Mouse (Mus musculus) CH12.LX (cell line): Measurements from ENCODE around the gene Plch1. TPM values are rescaled to one million over a fixed set of nuclear protein-coding genes. Genes with fewer than 3 reads are reported as not detected.

Source experiments
- DNase-seq: peaks from one replicate; pipeline ENCODE4 v3.0.0-alpha.2; 2013; ENCODE audit errors: extremely low read depth
- H3K27ac ChIP-seq: 2 replicates; pipeline ENCODE4 v1.5.1; 2012; ENCODE audit warnings: low read depth, mild to moderate bottlenecking, control low read depth, moderate library complexity; ENCODE audit not compliant: insufficient read depth
- H3K27me3 ChIP-seq: replicated peaks from 2 replicates; pipeline ENCODE3; 2012; ENCODE audit warnings: inconsistent platforms
- H3K36me3 ChIP-seq, 2 experiments: replicated peaks in 1 of 2; 2 replicates each; pipeline versions ENCODE3 to v1.6.1; 2012; ENCODE audit warnings: inconsistent platforms in 1 of 2, low read length in 1 of 2, mild to moderate bottlenecking in 1 of 2, mixed read lengths in 1 of 2, moderate library complexity in 1 of 2; ENCODE audit not compliant: control insufficient read depth in 1 of 2, insufficient read depth in 1 of 2
- H3K4me1 ChIP-seq, 2 experiments: 2 replicates each; pipeline ENCODE4 v1.6.1; 2012; ENCODE audit warnings: inconsistent platforms in 1 of 2, moderate library complexity in 1 of 2; ENCODE audit not compliant: insufficient read depth in 2 of 2, control insufficient read depth in 1 of 2
- H3K4me2 ChIP-seq: 2 replicates; pipeline ENCODE4 v1.6.1; 2012; ENCODE audit warnings: low read depth, mild to moderate bottlenecking, control low read depth; ENCODE audit not compliant: poor library complexity, insufficient read depth, severe bottlenecking
- H3K4me3 ChIP-seq, 3 experiments: fragments of 150-350 bp in 1 of 3; sonication (generic) in 1 of 3; replicated peaks in 1 of 3; 2 replicates each; pipeline versions ENCODE3 to v1.5.1; 2011 to 2012; ENCODE audit warnings: low read depth in 2 of 3, low read length in 2 of 3, mild to moderate bottlenecking in 2 of 3, moderate library complexity in 2 of 3, control low read depth in 1 of 3, improper control_type of control experiment in 1 of 3, inconsistent platforms in 1 of 3, mixed read lengths in 1 of 3; ENCODE audit not compliant: poor library complexity in 1 of 3
- H3K79me2 ChIP-seq: replicated peaks from 2 replicates; pipeline ENCODE4 v1.6.1; 2012; ENCODE audit warnings: mild to moderate bottlenecking, moderate library complexity; ENCODE audit not compliant: control insufficient read depth, poor library complexity, insufficient read depth, severe bottlenecking; ENCODE audit errors: extremely low read depth
- H3K9ac ChIP-seq: 2 replicates; pipeline ENCODE4 v1.6.1; 2012; ENCODE audit warnings: low read depth, mild to moderate bottlenecking, control low read depth, moderate library complexity; ENCODE audit not compliant: insufficient read depth
- H3K9me3 ChIP-seq: replicated peaks from 2 replicates; pipeline ENCODE3; 2012; ENCODE audit warnings: low read length, inconsistent platforms, mixed read lengths
- ELF1 ChIP-seq: IDR thresholded peaks from 2 replicates; pipeline ENCODE4 v1.6.1; 2014; ENCODE audit warnings: low read depth, mild to moderate bottlenecking, inconsistent platforms, low read length, improper control_type of control experiment
- EP300 ChIP-seq: IDR thresholded peaks from 2 replicates; pipeline ENCODE4 v1.6.1; 2011; ENCODE audit warnings: low read length, improper control_type of control experiment
- HCFC1 ChIP-seq: IDR thresholded peaks from 2 replicates; pipeline ENCODE4 v1.6.1; 2012; ENCODE audit warnings: low read depth, mild to moderate bottlenecking, inconsistent platforms, low read length, improper control_type of control experiment
- JUN ChIP-seq: IDR thresholded peaks from 2 replicates; pipeline ENCODE4 v1.6.1; 2011; ENCODE audit warnings: low read depth, mild to moderate bottlenecking, low read length, improper control_type of control experiment, moderate library complexity; ENCODE audit not compliant: insufficient read depth
- MAX ChIP-seq: IDR thresholded peaks from 2 replicates; pipeline ENCODE4 v1.6.1; 2011; ENCODE audit warnings: low read length, improper control_type of control experiment
- MEF2A ChIP-seq: IDR thresholded peaks from 2 replicates; pipeline ENCODE4 v1.6.1; 2014; ENCODE audit warnings: low read depth, mild to moderate bottlenecking, inconsistent platforms, low read length, improper control_type of control experiment, borderline replicate concordance
- MXI1 ChIP-seq: IDR thresholded peaks from 2 replicates; pipeline ENCODE4 v1.6.1; 2011; ENCODE audit warnings: mild to moderate bottlenecking, low read depth, low read length, improper control_type of control experiment
- NRF1 ChIP-seq: IDR thresholded peaks from 2 replicates; pipeline ENCODE4 v1.6.1; 2014; ENCODE audit warnings: low read depth, mild to moderate bottlenecking, inconsistent platforms, low read length, improper control_type of control experiment, moderate library complexity
- RAD21 ChIP-seq: IDR thresholded peaks from 2 replicates; pipeline ENCODE4 v1.6.1; 2011; ENCODE audit warnings: low read depth, mild to moderate bottlenecking, low read length, improper control_type of control experiment, moderate library complexity
- RCOR1 ChIP-seq: conservative IDR thresholded peaks from 2 replicates; pipeline ENCODE4 v1.6.1; 2012; ENCODE audit warnings: low read depth, mild to moderate bottlenecking, inconsistent platforms, low read length, improper control_type of control experiment
- SMC3 ChIP-seq: IDR thresholded peaks from 2 replicates; pipeline ENCODE4 v1.6.1; 2011; ENCODE audit warnings: low read depth, low read length, improper control_type of control experiment
- UBTF ChIP-seq: IDR thresholded peaks from 2 replicates; pipeline ENCODE4 v1.6.1; 2012; ENCODE audit warnings: low read depth, mild to moderate bottlenecking, inconsistent platforms, low read length, improper control_type of control experiment, moderate library complexity
- dilution Hi-C: fragments of 300-500 bp; cut with MboI; formaldehyde crosslinking; loops from 2 replicates; pipeline ENCODE4 v1.14.3; 2020; ENCODE audit warnings: low sequenced_read_pairs; ENCODE audit not compliant: extremely low pct_unique_long_range_greater_than_20kb, extremely low pct_ligation_motif_present
- in situ Hi-C: fragments of 300-500 bp; cut with MboI; formaldehyde crosslinking; loops from 3 replicates; pipeline ENCODE4 v1.14.3; 2019; ENCODE audit warnings: low sequenced_read_pairs, low pct_ligation_motif_present, low pct_unique_long_range_greater_than_20kb, mixed read lengths
- polyA plus RNA-seq: library from polyadenylated mRNA; unstranded; fragments of >175 nt; gene quantifications from 2 replicates; pipeline ENCODE4 v1.2.1, GENCODE M21; 2012; ENCODE audit warnings: low read depth; ENCODE audit not compliant: insufficient read length
- total RNA-seq, 2 experiments: library from RNA; depleted of rRNA; stranded (reverse); fragments of 300-350 nt in 1 of 2; fragments of >200 nt in 1 of 2; gene quantifications; 2 replicates each; pipeline ENCODE4 v1.2.3; 2012 to 2014

The Plch1 gene
- total and polyA plus RNA-seq, 3 experiments = 0.51 to 0.80 (median 0.59) TPM

- Histone ChIP-seq H3K4me1 (no peaks in the 10 kb centered on the region), H3K9me3 (no peaks in the 10 kb centered on the region), H3K9ac (no peak overlapping the region), H3K4me2 (no peak overlapping the region), H3K27me3 (no peaks in the 10 kb centered on the region), H3K36me3 (no peaks in the 10 kb centered on the region), H3K79me2 (no peaks in the 10 kb centered on the region), H3K4me3 (no peak overlapping the region), H3K27ac (no peak overlapping the region)
- dilution Hi-C loops = no loop called here
- DNase-seq = no peak
- TF ChIP-seq MXI1 (no peak), UBTF (no peak), JUN (no peak), NRF1 (no peak), HCFC1 (no peak), MAX (no peak), EP300 (no peak)
- in situ Hi-C loops = no loop called here
Measured at GRCm38 (mm10) chr3:63836937-63837632, 62.2 kb downstream of the Plch1 start.

GRCm38 (mm10) chr3:63835816-63836215 is 63.5 kb downstream of the Plch1 start:
- in situ Hi-C loops = no loop called here
- Histone ChIP-seq H3K79me2 (no peaks in the 10 kb centered on the region), H3K36me3 (no peaks in the 10 kb centered on the region), H3K27ac (no peak overlapping the region), H3K4me2 (no peak overlapping the region), H3K9ac (no peak overlapping the region), H3K4me3 (no peak overlapping the region), H3K4me1 (no peaks in the 10 kb centered on the region), H3K9me3 (no peaks in the 10 kb centered on the region), H3K27me3 (no peaks in the 10 kb centered on the region)
- no peak for TF ChIP-seq ELF1
- TF ChIP-seq MEF2A = no peak
- TF ChIP-seq RAD21 = no peak
- dilution Hi-C loops = no loop called here
- DNase-seq = no peak

GRCm38 (mm10) chr3:63823874-63824400 is 75.3 kb downstream of the Plch1 start:
- Histone ChIP-seq H3K4me3 (no peak overlapping the region), H3K27me3 (no peaks in the 10 kb centered on the region), H3K79me2 (no peaks in the 10 kb centered on the region), H3K9me3 (no peaks in the 10 kb centered on the region), H3K36me3 (no peaks in the 10 kb centered on the region), H3K9ac (no peak overlapping the region), H3K27ac (no peak overlapping the region), H3K4me1 (no peaks in the 10 kb centered on the region), H3K4me2 (no peak overlapping the region)
- in situ Hi-C loops (no loop called here), dilution Hi-C loops (no loop called here)
- TF ChIP-seq SMC3 (no peak), RCOR1 (no peak)
- no peak for DNase-seq
